Mouse (Mus musculus) G1E (cell line): ENCODE data around the gene Mgmt. TPM values are rescaled to one million over a fixed set of nuclear protein-coding genes. Genes with fewer than 3 reads are reported as not detected.

ENCODE experiments used
- ATAC-seq: 2 replicates; pipeline ENCODE4 v1.8.0; 2016; ENCODE audit warnings: mild to moderate bottlenecking; ENCODE audit not compliant: insufficient number of reproducible peaks, poor library complexity, low FRiP score, severe bottlenecking; ENCODE audit errors: extremely low read depth
- DNase-seq: peaks from one replicate; pipeline ENCODE4 v3.0.0; 2012; ENCODE audit warnings: low spot score
- H3K27me3 ChIP-seq: 2 replicates; pipeline ENCODE4 v1.6.1; 2012; ENCODE audit warnings: mild to moderate bottlenecking, low read length, inconsistent platforms; ENCODE audit not compliant: insufficient read depth
- H3K36me3 ChIP-seq: replicated peaks from 2 replicates; pipeline ENCODE3; 2012; ENCODE audit warnings: mild to moderate bottlenecking, inconsistent platforms
- H3K4me1 ChIP-seq: 2 replicates; pipeline ENCODE4 v1.6.1; 2012; ENCODE audit warnings: low read depth, low read length, inconsistent platforms, mixed read lengths; ENCODE audit not compliant: insufficient read depth
- H3K4me3 ChIP-seq: 2 replicates; pipeline ENCODE4 v1.5.1; 2012; ENCODE audit warnings: low read depth, mild to moderate bottlenecking, inconsistent platforms, low read length, moderate library complexity, mixed read lengths
- H3K9me3 ChIP-seq: replicated peaks from 2 replicates; pipeline ENCODE4 v1.6.1; 2012; ENCODE audit warnings: inconsistent platforms
- CTCF ChIP-seq: IDR thresholded peaks from 2 replicates; pipeline ENCODE4 v1.5.1; 2012; ENCODE audit warnings: low read depth, low read length, inconsistent platforms, mixed read lengths
- GATA1 ChIP-seq: IDR thresholded peaks from 2 replicates; pipeline ENCODE4 v1.6.1; 2012; ENCODE audit warnings: borderline replicate concordance, low read length, inconsistent platforms, mixed read lengths
- GATA2 ChIP-seq: IDR thresholded peaks from 2 replicates; pipeline ENCODE4 v1.6.1; 2012; ENCODE audit warnings: low read depth, low read length, inconsistent platforms, borderline replicate concordance
- POLR2AphosphoS5 ChIP-seq: IDR thresholded peaks from 2 replicates; pipeline ENCODE4 v1.6.1; 2012; ENCODE audit warnings: low read depth, low read length, inconsistent platforms; ENCODE audit not compliant: insufficient replicate concordance
- TAL1 ChIP-seq: conservative IDR thresholded peaks from 2 replicates; pipeline ENCODE4 v1.6.1; 2012; ENCODE audit warnings: low read depth, low read length, inconsistent platforms, mixed read lengths
- polyA plus RNA-seq: library from polyadenylated mRNA; stranded (reverse); fragments of >175 nt; gene quantifications from 2 replicates; pipeline ENCODE4 v1.2.3, GENCODE M21; 2012
- total RNA-seq, 2 experiments: library from RNA; stranded (forward) in 1 of 2; stranded (reverse) in 1 of 2; fragments of 200-1000 nt in 1 of 2; fragments of >200 nt in 1 of 2; fragmentation: Nextera tagmentation in 1 of 2; gene quantifications; 2 replicates each; pipeline ENCODE4 v1.2.3; 2014 to 2017

Mgmt gene
- total RNA-seq (2014; fragmentation: Nextera tagmentation) (1.1 and 2.2 TPM in 2 replicates), total RNA-seq (2017) (1.1 and 1.6 TPM in 2 replicates), polyA plus RNA-seq (2.2 and 3.3 TPM in 2 replicates)

GRCm38 (mm10) chr7:136894106-136894986, at the start of gene Mgmt:
TSS of gene Mgmt (plus strand) at chr7:136894614.
- peak within 1 kb of the TSS; percentile 70 for H3K4me3 ChIP-seq
- DNase-seq, result peak; percentile 69
- TF ChIP-seq TAL1 (no peak), GATA1 (no peak), POLR2AphosphoS5 (no peak), GATA2 (no peak), CTCF (no peak)
- ATAC-seq, result peak; percentile 98
- no peaks in the 10 kb centered on the region for H3K27me3 ChIP-seq
- peaks cover 10% of the 10 kb centered on the region for H3K4me1 ChIP-seq
- no peaks in the 10 kb centered on the region for H3K36me3 ChIP-seq
- H3K9me3 ChIP-seq, result peaks cover 20% of the 10 kb centered on the region

- no peak for TF ChIP-seq POLR2AphosphoS5
- TF ChIP-seq GATA2, result no peak
- Histone ChIP-seq H3K9me3 (peaks cover 52% of the 10 kb centered on the region), H3K27me3 (no peaks in the 10 kb centered on the region), H3K4me3 (no peak overlapping the region), H3K4me1 (no peaks in the 10 kb centered on the region), H3K36me3 (no peaks in the 10 kb centered on the region)
- DNase-seq (no peak), ATAC-seq (no peak)
Measured at GRCm38 (mm10) chr7:136844835-136845234, 49.6 kb upstream of the Mgmt start.

DNA sequence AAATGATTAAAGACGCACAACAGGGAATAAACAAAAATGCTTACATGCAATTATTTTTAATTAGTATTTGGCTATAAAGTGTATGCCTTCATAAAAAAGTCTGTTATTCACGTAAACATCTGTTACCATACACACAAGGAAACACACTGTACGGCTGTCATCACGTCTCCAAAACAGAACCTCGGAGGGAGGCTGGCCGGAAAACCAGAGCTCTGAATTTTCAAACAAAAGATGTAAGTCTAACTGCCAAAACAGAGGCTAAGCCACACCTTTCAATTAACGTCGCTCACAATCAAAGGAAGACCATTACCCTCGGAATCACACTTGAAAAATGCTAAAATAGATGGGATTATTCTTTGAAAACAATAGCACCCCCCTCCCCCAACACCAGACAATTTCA, 49.1 kb upstream of the Mgmt start:
- Histone ChIP-seq H3K4me3 (no peak overlapping the region), H3K9me3 (peaks cover 57% of the 10 kb centered on the region), H3K4me1 (no peaks in the 10 kb centered on the region), H3K27me3 (no peaks in the 10 kb centered on the region), H3K36me3 (no peaks in the 10 kb centered on the region)
- ATAC-seq, result no peak
- TF ChIP-seq GATA1, result no peak
- TF ChIP-seq POLR2AphosphoS5, result no peak
- TF ChIP-seq TAL1, result no peak
- TF ChIP-seq GATA2, result no peak
- no peak for TF ChIP-seq CTCF
- DNase-seq, result no peak

DNA sequence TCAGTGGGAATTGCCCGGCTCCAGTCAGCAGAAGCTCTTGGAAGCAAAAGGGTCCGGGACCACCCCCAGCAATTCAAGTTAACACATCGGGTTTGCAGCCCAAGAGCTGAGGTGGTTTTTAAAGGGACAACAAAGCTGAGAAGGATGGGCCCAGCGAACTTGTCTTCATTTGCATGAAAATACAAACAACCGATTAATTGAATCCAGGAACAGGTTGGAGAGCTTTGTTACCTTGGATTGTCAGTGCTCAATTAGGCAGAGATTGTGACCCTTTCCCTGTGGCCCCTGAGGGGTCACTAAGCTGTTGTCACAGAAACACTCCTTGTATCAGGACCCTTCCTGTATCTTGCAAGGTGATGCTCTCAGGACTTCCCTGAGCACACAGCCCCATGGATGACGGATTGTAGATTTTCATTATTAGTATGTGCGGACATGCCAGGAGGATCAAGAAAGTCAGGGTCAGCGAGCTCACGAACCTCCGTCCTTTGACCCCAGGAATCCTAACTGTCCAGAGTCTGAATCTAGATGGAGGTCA, 48.3 kb upstream of the Mgmt start:
- peaks cover 62% of the 10 kb centered on the region for H3K9me3 ChIP-seq
- H3K27me3 ChIP-seq, result no peaks in the 10 kb centered on the region
- ATAC-seq (no peak), DNase-seq (no peak)
- H3K4me1 ChIP-seq, result no peaks in the 10 kb centered on the region
- no peak overlapping the region for H3K4me3 ChIP-seq
- H3K36me3 ChIP-seq, result no peaks in the 10 kb centered on the region
- TF ChIP-seq GATA1 (no peak), POLR2AphosphoS5 (no peak), GATA2 (no peak), TAL1 (no peak), CTCF (no peak)

DNA sequence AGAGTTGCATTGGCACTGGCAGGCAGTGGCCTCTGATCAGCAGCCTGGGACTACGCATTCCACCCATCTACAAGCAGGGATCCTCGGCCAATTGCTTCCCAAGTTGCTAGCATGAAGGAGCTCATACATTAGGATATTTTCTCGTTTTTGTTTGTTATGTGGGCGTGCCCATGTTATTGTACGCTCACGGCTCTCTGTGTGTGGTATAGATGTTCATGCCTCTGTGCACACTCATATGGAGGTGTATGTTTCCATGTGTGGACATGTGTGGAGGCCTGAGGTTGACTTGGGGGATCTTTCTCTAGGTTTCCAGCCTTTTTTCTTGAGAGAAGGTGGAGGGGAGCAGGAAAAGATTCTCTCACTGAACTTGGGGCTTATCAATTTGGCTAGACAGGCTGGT, 46.8 kb upstream of the Mgmt start:
- Histone ChIP-seq H3K27me3 (no peaks in the 10 kb centered on the region), H3K36me3 (no peaks in the 10 kb centered on the region), H3K4me3 (no peak overlapping the region), H3K9me3 (peaks cover 62% of the 10 kb centered on the region), H3K4me1 (no peaks in the 10 kb centered on the region)
- DNase-seq (no peak), ATAC-seq (no peak)
- TF ChIP-seq GATA2, result no peak
- no peak for TF ChIP-seq GATA1
- no peak for TF ChIP-seq TAL1
- TF ChIP-seq POLR2AphosphoS5, result no peak
- no peak for TF ChIP-seq CTCF

DNA sequence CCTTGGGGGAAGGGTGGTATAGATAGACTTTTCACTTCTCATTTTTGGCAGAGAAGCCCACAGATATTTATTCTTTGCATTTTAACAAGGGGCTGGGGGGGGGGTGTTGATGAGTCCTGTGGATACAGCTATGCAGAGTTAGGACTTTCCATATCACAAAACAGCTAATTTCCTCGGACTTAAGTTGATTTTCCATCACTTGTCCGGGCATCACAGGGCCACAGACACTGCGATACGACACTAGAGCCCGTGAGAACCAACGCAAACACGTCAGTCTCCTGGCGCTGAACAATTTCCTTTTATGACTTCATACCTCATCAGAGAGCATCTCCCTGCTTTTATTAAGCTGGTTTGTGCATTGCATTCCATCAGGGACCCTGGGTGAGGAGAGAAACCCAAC, 45.7 kb upstream of the Mgmt start:
- Histone ChIP-seq H3K4me3 (no peak overlapping the region), H3K4me1 (no peaks in the 10 kb centered on the region), H3K36me3 (no peaks in the 10 kb centered on the region), H3K27me3 (no peaks in the 10 kb centered on the region), H3K9me3 (peaks cover 58% of the 10 kb centered on the region)
- DNase-seq, result no peak
- ATAC-seq, result no peak
- TF ChIP-seq TAL1, result no peak
- TF ChIP-seq CTCF, result no peak
- TF ChIP-seq POLR2AphosphoS5, result no peak
- TF ChIP-seq GATA1, result no peak
- TF ChIP-seq GATA2, result no peak
